Mouse (Mus musculus): ENCODE data around the gene Fitm1.

DNA sequence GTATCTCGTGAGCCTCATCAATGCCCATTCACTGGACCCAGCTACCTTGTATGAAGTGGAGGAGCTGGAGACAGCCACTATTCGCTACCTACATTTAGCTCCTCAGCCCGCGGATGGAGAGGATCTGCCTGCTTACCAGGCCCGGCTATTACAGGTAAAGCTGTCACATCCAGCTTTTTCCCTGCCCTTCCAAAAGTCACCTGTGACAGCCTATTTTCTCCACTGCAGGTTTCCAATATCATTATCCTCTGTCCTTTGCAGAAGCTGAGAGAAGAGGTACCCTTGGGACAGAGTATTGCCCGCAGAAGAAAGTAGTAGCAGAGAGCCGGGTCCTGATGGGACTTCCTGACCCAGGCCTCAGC is 27.8 kb downstream of the Fitm1 start, which contains the start of gene Irf9:
- no peak for TF ChIP-seq CTCF (IDR thresholded peaks at IDR 0.05)
- TF ChIP-seq EP300 (IDR thresholded peaks at IDR 0.05): no peak
